Comparison of ENCODE assay signal across 16 mouse cellular contexts in the genomic region with DNA sequence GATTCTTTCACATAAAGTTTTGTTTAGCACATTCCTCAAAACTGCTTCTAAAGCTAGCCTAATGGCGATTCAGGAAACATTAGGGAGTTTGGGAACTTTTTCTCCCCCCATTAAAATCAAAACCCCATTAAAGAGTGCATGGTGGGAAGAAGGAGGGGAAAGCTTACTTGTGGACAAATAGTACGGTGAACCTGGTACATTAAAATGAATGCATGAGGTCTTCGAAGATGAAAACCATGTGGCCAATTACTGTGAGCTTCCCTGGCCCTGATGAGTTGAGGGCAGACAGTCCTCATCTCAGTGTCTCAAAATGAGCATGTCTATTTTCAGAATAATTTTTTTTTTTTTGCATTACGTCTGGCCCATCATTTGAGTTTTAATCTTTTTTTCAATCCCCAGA.
"Had no signal": no experiment of that assay in that cellular context is flagged by ENCODE, and none has a peak within 500 bp of the region (broad histone marks: within the 10 kb centered on the region; RNA-seq: fewer than 3 reads in every experiment).

No protein-coding gene starts in this region.

- H3K36me3 ChIP-seq: limb, embryonic 15.5 days; liver, embryonic 12.5 days; midbrain, embryonic 10.5 days; neural tube, embryonic 15.5 days had no signal

- H3K9me3 ChIP-seq: limb, embryonic 15.5 days; liver, embryonic 12.5 days; midbrain, embryonic 10.5 days; neural tube, embryonic 15.5 days had no signal

- H3K4me1 ChIP-seq: liver, embryonic 12.5 days; midbrain, embryonic 10.5 days; neural tube, embryonic 15.5 days had no signal

- H3K4me3 ChIP-seq: limb, embryonic 15.5 days; liver, embryonic 12.5 days; midbrain, embryonic 10.5 days; myocyte; neural tube, embryonic 15.5 days had no signal

- DNase-seq: kidney, adult 2 months; kidney, postnatal 10 days; kidney, postnatal 4 days; lung, embryonic 14.5 days; lung, postnatal 10 days; lung, postnatal 4 days; midbrain, embryonic 14.5 days; right cerebral cortex, adult 18-20 months; right cerebral cortex, postnatal 25 days; thymus, postnatal 14 days had no signal

- H3K9ac ChIP-seq: limb, embryonic 15.5 days; liver, embryonic 12.5 days; lung, embryonic 14.5 days; neural tube, embryonic 15.5 days had no signal

- H3K27ac ChIP-seq: limb, embryonic 15.5 days; liver, embryonic 12.5 days; midbrain, embryonic 10.5 days; neural tube, embryonic 15.5 days; stomach, postnatal 0 days had no signal

- H3K4me2 ChIP-seq: limb, embryonic 15.5 days; liver, embryonic 12.5 days; lung, embryonic 14.5 days; neural tube, embryonic 15.5 days had no signal

- ATAC-seq: liver, embryonic 12.5 days had no signal

- H3K27me3 ChIP-seq: limb, embryonic 15.5 days; liver, embryonic 12.5 days; neural tube, embryonic 15.5 days had no signal
